Comparison of ENCODE assay signal across 8 mouse cellular contexts in the genomic region with DNA sequence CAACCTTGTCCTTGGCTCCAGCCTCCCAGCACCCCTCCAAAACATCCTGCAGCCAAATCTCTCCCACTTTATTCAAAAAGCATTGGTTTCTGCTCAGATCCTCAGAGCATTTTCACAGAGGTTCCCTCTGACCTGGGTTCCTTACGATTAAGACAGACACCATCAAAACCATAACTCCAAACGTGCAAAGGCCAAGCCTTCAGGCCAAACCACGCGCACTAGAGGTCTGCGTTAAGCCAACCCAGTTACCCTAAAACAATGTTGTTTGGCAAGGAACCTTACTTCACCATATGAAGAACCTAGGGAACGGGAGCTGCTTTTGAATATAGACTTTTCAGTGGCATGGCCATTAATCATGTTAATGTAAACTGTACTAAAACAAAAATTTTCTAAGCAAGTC. TPM values are rescaled to one million over a fixed set of nuclear protein-coding genes. Genes with fewer than 3 reads are reported as not detected.
DNase-seq lines count a peak whose midpoint lies in the region; ATAC-seq and TF ChIP-seq lines count a peak whose summit lies in the region.

No protein-coding gene starts in this region.

- no peak for ATAC-seq in limb, embryonic 14.5 days (ENCODE audit: low FRiP score, low read depth)
- no peak for ATAC-seq in stomach, postnatal 0 days (ENCODE audit: low FRiP score, low TSS enrichment)

- 58% methylated on average over 6 of the region's 6 CpGs for WGBS in spleen, adult 2 months
- WGBS in limb, embryonic 14.5 days, result 31% methylated on average over 6 of the region's 6 CpGs
- 30% methylated on average over 6 of the region's 6 CpGs for WGBS in stomach, postnatal 0 days

- peak; percentile 22 for DNase-seq in embryo, embryonic 10.5 days (ENCODE audit: low spot score)
- DNase-seq in embryo, embryonic 11 days, result no peak
- DNase-seq in spleen, adult 2 months (ENCODE audit: low read depth in 1 of 2, low spot score in 2 of 2), result no peak
- no peak for DNase-seq in spleen, adult 12 weeks (ENCODE audit: low spot score)
- no peak for DNase-seq in limb, embryonic 14.5 days (ENCODE audit: low spot score)
- DNase-seq in stomach, postnatal 0 days (ENCODE audit: low spot score), result no peak
- no peak for DNase-seq in thymus, postnatal 25 days
- DNase-seq in layer of hippocampus, adult 9-10 months (ENCODE audit: low spot score), result no peak

- H3K4me3 ChIP-seq in spleen, adult 2 months (ENCODE audit: extremely low read depth, insufficient read depth, insufficient read length), result no peak overlapping the region
- H3K4me3 ChIP-seq in limb, embryonic 14.5 days (replicated peaks; ENCODE audit: low read length), result no peak overlapping the region
- H3K4me3 ChIP-seq in stomach, postnatal 0 days (ENCODE audit: low read depth, low read length), result no peak overlapping the region

- no peaks in the 10 kb centered on the region for H3K9me3 ChIP-seq in limb, embryonic 14.5 days (ENCODE audit: control insufficient read depth, low read length)
- H3K9me3 ChIP-seq in stomach, postnatal 0 days (ENCODE audit: control insufficient read depth, low read length), result no peaks in the 10 kb centered on the region

- 0 out of 2 replicates have a peak overlapping the region, but pooled peaks have one; percentile 13 for H3K27ac ChIP-seq in spleen, adult 2 months (ENCODE audit: insufficient read depth, low read length)
- peak overlapping the region; percentile 69; the same call in 1 of the 2 replicates for H3K27ac ChIP-seq in limb, embryonic 14.5 days (replicated peaks; ENCODE audit: low read depth, low read length)
- H3K27ac ChIP-seq in stomach, postnatal 0 days (replicated peaks), result peak overlapping the region; percentile 70; the same call in 1 of the 2 replicates

- peak overlapping the region; percentile 90 for H3K4me2 ChIP-seq in limb, embryonic 14.5 days (replicated peaks; ENCODE audit: low read depth, low read length, severe bottlenecking)
- H3K4me2 ChIP-seq in stomach, postnatal 0 days (replicated peaks; ENCODE audit: low read depth), result no peak overlapping the region

- H3K36me3 ChIP-seq in spleen, adult 2 months (ENCODE audit: control insufficient read depth, insufficient read depth, low read length), result no peaks in the 10 kb centered on the region
- H3K36me3 ChIP-seq in limb, embryonic 14.5 days (ENCODE audit: control insufficient read depth, insufficient read depth, low read length), result no peaks in the 10 kb centered on the region
- H3K36me3 ChIP-seq in stomach, postnatal 0 days (ENCODE audit: control insufficient read depth, insufficient read depth, low read length), result no peaks in the 10 kb centered on the region

- TF ChIP-seq POLR2A in spleen, adult 2 months (IDR thresholded peaks at IDR 0.05; ENCODE audit: low read depth, low read length), result no peak
- TF ChIP-seq POLR2A in limb, embryonic 14.5 days (IDR thresholded peaks at IDR 0.05; ENCODE audit: borderline replicate concordance, extremely low read depth, insufficient read depth, insufficient read length), result no peak

- no peaks in the 10 kb centered on the region for H3K27me3 ChIP-seq in spleen, adult 2 months (ENCODE audit: control insufficient read depth, insufficient read depth, low read length)
- no peaks in the 10 kb centered on the region for H3K27me3 ChIP-seq in limb, embryonic 14.5 days (ENCODE audit: control insufficient read depth, insufficient read depth, low read length)
- no peaks in the 10 kb centered on the region for H3K27me3 ChIP-seq in stomach, postnatal 0 days (ENCODE audit: control insufficient read depth, insufficient read depth, low read length)

- TF ChIP-seq EP300 in stomach, postnatal 0 days (optimal IDR thresholded peaks at IDR 0.05), result no peak

- no peak for TF ChIP-seq CTCF in spleen, adult 2 months (IDR thresholded peaks at IDR 0.05; ENCODE audit: extremely low read depth, insufficient read depth, insufficient read length, insufficient replicate concordance)
- TF ChIP-seq CTCF in stomach, postnatal 0 days (IDR thresholded peaks at IDR 0.05; ENCODE audit: low read depth), result no peak

- 0 out of 2 replicates have a peak overlapping the region, but pooled peaks have one; percentile 16 for H3K9ac ChIP-seq in limb, embryonic 14.5 days (ENCODE audit: low read depth, low read length, severe bottlenecking)
- H3K9ac ChIP-seq in stomach, postnatal 0 days (ENCODE audit: low read length), result no peak overlapping the region

- H3K4me1 ChIP-seq in spleen, adult 2 months (ENCODE audit: control insufficient read depth, insufficient read depth, insufficient read length), result peaks cover 30% of the 10 kb centered on the region; the same call in 1 of the 2 replicates
- peaks cover 59% of the 10 kb centered on the region for H3K4me1 ChIP-seq in limb, embryonic 14.5 days (ENCODE audit: control insufficient read depth, insufficient read depth, low read length)
- peaks cover 25% of the 10 kb centered on the region for H3K4me1 ChIP-seq in stomach, postnatal 0 days (replicated peaks; ENCODE audit: control insufficient read depth, insufficient read depth)

RNA-seq across cellular contexts. Expression of a gene that starts 4.0 kb away (rescaled TPM):
- 52.4 and 63.2 TPM in 2 replicates for polyA plus RNA-seq in spleen, adult 2 months (2012; rRNA removed)
- 15.1 and 17.3 TPM in 2 replicates for polyA plus RNA-seq in limb, embryonic 14.5 days (2012; rRNA removed)
- polyA plus RNA-seq in limb, embryonic 14.5 days (2014; fragmentation: Nextera tagmentation; extraction: Ambion mirVana), result 20.8 and 25.0 TPM in 2 replicates
- polyA plus RNA-seq in stomach, postnatal 0 days (2015; fragmentation: Nextera tagmentation; extraction: Ambion mirVana), result 8.4 and 8.5 TPM in 2 replicates

RNA-seq across cellular contexts. Expression of a gene that starts 42.8 kb away (rescaled TPM):
- polyA plus RNA-seq in spleen, adult 2 months (2012; rRNA removed), result 3.3 and 4.6 TPM in 2 replicates
- 39.1 and 50.9 TPM in 2 replicates for polyA plus RNA-seq in limb, embryonic 14.5 days (2012; rRNA removed)
- 68.6 and 70.2 TPM in 2 replicates for polyA plus RNA-seq in limb, embryonic 14.5 days (2014; fragmentation: Nextera tagmentation; extraction: Ambion mirVana)
- 39.0 and 39.9 TPM in 2 replicates for polyA plus RNA-seq in stomach, postnatal 0 days (2015; fragmentation: Nextera tagmentation; extraction: Ambion mirVana)

RNA-seq across cellular contexts. Expression of a gene that starts 49.3 kb away (rescaled TPM):
- 7.1 and 7.2 TPM in 2 replicates for polyA plus RNA-seq in spleen, adult 2 months (2012; rRNA removed)
- 26.9 and 29.5 TPM in 2 replicates for polyA plus RNA-seq in limb, embryonic 14.5 days (2012; rRNA removed)
- polyA plus RNA-seq in limb, embryonic 14.5 days (2014; fragmentation: Nextera tagmentation; extraction: Ambion mirVana), result 38.1 and 39.2 TPM in 2 replicates
- polyA plus RNA-seq in stomach, postnatal 0 days (2015; fragmentation: Nextera tagmentation; extraction: Ambion mirVana), result 18.7 and 20.2 TPM in 2 replicates

Comparison
In these comparisons a context has a peak if more than half of its experiments do, and no peak if none do; other contexts are left out.
1. H3K27ac ChIP-seq: peak in every context shown above with its lines; median percentile 70 in stomach, postnatal 0 days; 69 in limb, embryonic 14.5 days; 13 in spleen, adult 2 months.